Mouse (Mus musculus): ENCODE measurements around the gene Mob3b. TPM values are rescaled to one million over a fixed set of nuclear protein-coding genes. Genes with fewer than 3 reads are reported as not detected.

The Mob3b gene
- 4.3 and 8.3 TPM in 2 replicates for polyA plus RNA-seq (2012; rRNA removed; ENCODE audit: low replicate concordance)

GRCm38 (mm10) chr4:35156751-35157611 lies at the start of gene Mob3b:
Gene Mob3b, minus strand, starts transcription at chr4:35157484.

GRCm38 (mm10) chr4:35151756-35152155 lies 5.5 kb downstream of the Mob3b start, which contains the start of gene Ifnk:
Gene Ifnk, plus strand, starts transcription at chr4:35152056.

Other genes with a start within 250 kb of the Mob3b start
- not detected in 2 replicates for gene Ifnk, start 5.4 kb downstream of the Mob3b start, polyA plus RNA-seq (2012; rRNA removed; ENCODE audit: low replicate concordance)
- 0.92 and 1.0 TPM in 2 replicates for gene C9orf72, start 68.7 kb upstream of the Mob3b start, polyA plus RNA-seq (2012; rRNA removed; ENCODE audit: low replicate concordance)